Mouse (Mus musculus): ENCODE results near the gene Usp30.

Gene Usp30

GRCm38 (mm10) chr5:114127374-114128349, 62.4 kb downstream of the Usp30 start, which contains the start of gene Alkbh2:
Alkbh2 (minus strand) TSS chr5:114128218.
- peak; percentile 56 for DNase-seq (ENCODE audit: low spot score)

DNA sequence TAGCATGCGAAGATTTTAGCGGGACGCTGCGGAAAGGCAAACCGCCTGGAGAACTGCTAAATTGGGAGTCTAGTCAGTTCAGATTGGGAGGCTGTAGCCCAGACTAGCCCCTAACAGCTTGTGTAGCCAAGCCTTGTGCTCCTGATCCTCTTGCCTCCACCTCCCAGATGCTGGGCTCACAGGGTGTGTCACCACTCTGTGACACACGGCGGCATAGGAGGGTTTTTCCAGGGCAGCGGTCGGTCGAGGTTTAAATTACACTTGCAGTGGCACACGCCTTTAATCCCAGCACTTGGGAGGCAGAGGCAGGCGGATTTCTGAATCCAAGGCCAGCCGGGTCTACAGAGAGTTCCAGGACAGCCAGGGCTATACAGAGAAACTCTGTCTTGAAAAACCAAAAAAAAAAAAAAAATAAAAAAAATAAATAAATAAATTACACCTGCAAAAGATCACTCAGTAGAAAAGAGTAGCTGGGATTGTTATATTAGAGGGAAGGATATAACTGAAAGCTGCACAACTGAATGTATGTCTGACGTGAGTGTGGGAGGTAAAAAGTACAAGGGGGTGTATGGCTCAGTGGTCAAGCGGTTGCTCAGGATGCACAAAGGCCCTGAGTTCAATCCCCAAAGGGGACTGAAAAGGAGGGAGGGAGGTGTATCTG, 64.4 kb downstream of the Usp30 start:
- DNase-seq (ENCODE audit: low spot score): no peak

GRCm38 (mm10) chr5:114130211-114130605, 64.9 kb downstream of the Usp30 start, which contains the start of gene Ung:
Ung (plus strand) TSS chr5:114130386.
- DNase-seq (ENCODE audit: low spot score): no peak

GRCm38 (mm10) chr5:114130698-114131520, 65.6 kb downstream of the Usp30 start:
- DNase-seq (ENCODE audit: low spot score): peak; percentile 88

GRCm38 (mm10) chr5:114131521-114131840, 66.2 kb downstream of the Usp30 start:
- no peak for DNase-seq (ENCODE audit: low spot score)

- no peak for DNase-seq (ENCODE audit: low spot score)
Measured at GRCm38 (mm10) chr5:114132841-114133240, 67.6 kb downstream of the Usp30 start.

DNA sequence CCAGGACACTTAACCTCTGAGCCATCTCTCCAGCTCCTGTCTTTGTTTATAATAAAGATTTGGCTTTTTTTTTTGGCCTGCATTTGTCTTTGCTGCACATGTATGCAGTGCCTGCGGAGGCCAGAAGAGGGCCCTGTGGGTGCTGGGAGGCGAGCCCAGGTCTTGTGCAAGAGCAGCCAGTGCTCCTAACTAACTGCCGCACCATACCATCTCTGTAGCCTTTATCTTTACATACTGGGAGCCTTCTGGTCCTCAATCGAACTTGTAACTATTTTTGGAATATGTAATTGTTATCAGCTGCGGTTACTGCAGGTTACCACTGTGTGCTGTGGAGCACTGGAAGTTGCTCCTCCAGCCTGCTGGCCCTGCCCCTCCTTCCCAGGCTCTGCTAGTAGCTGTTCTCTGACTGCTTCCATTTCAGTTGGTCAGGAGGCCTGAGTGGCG, 68.9 kb downstream of the Usp30 start:
- no peak for DNase-seq (ENCODE audit: low spot score)

- no peak for DNase-seq (ENCODE audit: low spot score)
Measured at GRCm38 (mm10) chr5:114135516-114135915, 70.3 kb downstream of the Usp30 start.

GRCm38 (mm10) chr5:114137481-114138276, 72.4 kb downstream of the Usp30 start:
- DNase-seq (ENCODE audit: low spot score): no peak

DNA sequence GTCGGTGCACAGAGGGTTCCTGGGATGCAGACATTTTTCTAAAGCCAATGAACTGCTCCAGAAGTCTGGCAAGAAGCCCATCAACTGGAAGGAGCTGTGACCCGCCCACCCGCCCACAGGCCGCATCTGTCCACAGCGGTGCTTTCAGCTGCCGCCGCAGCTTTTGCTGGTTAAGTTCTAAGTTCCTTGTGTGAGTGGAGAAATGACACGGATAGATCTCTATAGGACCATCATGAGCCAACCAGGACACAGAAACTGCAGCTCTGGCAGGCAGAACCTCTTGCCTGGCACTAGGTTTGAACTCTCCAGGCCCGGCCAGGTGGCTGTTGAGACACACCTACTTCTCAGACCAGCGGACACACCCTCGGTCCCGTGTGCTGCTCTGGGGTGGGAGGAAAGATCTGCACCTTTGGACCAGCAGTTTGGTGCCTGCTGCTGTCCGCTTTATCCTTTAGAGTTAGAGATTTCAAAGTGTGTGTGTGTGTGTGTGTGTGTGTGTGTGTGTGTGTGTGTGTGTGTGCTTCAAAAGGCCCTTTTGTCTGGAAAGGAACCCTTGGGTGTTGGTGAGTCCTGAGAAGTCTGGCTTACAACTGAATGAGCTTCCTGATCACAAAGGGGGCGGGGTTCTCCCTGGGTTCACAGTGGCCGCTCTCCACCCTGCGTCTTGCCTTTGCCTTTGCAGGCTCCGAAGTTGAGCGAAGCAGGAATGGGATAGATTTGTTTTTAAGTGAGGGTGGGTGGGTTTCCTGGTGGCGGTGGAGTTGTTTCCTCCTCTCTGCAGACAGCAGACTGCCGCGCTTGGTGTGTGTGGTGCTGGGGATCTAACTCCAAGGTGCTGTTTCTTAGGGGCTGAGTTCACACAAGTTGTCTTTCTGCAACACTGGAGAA, 73.3 kb downstream of the Usp30 start:
- no peak for DNase-seq (ENCODE audit: low spot score)

DNA sequence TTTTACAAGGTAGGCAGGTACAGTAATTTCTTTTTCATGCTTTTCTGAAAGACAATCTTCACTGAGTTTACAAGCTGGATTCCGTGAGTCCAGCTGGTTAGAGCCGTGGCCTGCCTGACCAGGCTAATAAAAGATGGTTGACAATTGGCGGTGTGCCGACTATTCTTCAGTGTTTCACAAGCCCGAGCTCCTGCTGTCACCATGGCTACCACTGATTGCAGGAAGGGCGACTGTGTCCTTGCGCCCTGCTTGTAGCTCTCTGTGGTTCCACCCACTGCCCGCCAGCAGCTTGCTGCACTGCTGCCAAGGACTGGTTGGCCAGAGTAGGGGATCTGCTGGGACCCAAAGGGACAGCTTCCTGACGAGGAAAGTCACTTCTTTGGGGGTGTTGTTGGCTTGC, 73.9 kb downstream of the Usp30 start:
- DNase-seq (ENCODE audit: low spot score): peak; percentile 40

- no peak for DNase-seq (ENCODE audit: low spot score)
Measured at GRCm38 (mm10) chr5:114146028-114146888, 81.0 kb downstream of the Usp30 start, which contains the start of gene Acacb. Acacb (plus strand) TSS chr5:114146535.

- DNase-seq (ENCODE audit: low spot score): no peak
Measured at GRCm38 (mm10) chr5:114147043-114147972, 82.0 kb downstream of the Usp30 start.

- no peak for DNase-seq (ENCODE audit: low spot score)
Measured at GRCm38 (mm10) chr5:114152359-114153092, 87.3 kb downstream of the Usp30 start.

- no peak for DNase-seq (ENCODE audit: low spot score)
Measured at GRCm38 (mm10) chr5:114153490-114153889, 88.2 kb downstream of the Usp30 start.

- no peak for DNase-seq (ENCODE audit: low spot score)
Measured at GRCm38 (mm10) chr5:114154765-114155164, 89.5 kb downstream of the Usp30 start.

- no peak for DNase-seq (ENCODE audit: low spot score)
Measured at GRCm38 (mm10) chr5:114155168-114155933, 90.1 kb downstream of the Usp30 start.
